Comparison of ENCODE assay signal across 8 mouse cellular contexts in genomic region chr4:154549961-154550393, GRCm38 (mm10).
DNase-seq lines count a peak whose midpoint lies in the region; ATAC-seq and TF ChIP-seq lines count a peak whose summit lies in the region.

No protein-coding gene starts in this region.

- H3K9ac ChIP-seq in lung, postnatal 0 days (replicated peaks; ENCODE audit: low read depth), result 0 out of 2 replicates have a peak overlapping the region, but pooled peaks have one; percentile 0
- H3K9ac ChIP-seq in forebrain, embryonic 16.5 days (replicated peaks; ENCODE audit: low read depth, low read length), result peak overlapping the region; percentile 46
- no peak overlapping the region for H3K9ac ChIP-seq in intestine, embryonic 15.5 days
- H3K9ac ChIP-seq in limb, embryonic 13.5 days, result peak overlapping the region; percentile 19

- peaks cover 9% of the 10 kb centered on the region; the same call in 1 of the 2 replicates for H3K4me1 ChIP-seq in lung, postnatal 0 days (ENCODE audit: insufficient read depth, low read depth, low read length)
- peaks cover 76% of the 10 kb centered on the region for H3K4me1 ChIP-seq in forebrain, embryonic 16.5 days (replicated peaks; ENCODE audit: control insufficient read depth, insufficient read depth, low read length)
- H3K4me1 ChIP-seq in intestine, embryonic 15.5 days (replicated peaks), result no peaks in the 10 kb centered on the region; the same call in 1 of the 2 replicates
- peaks cover 32% of the 10 kb centered on the region for H3K4me1 ChIP-seq in limb, embryonic 13.5 days

- no peak for TF ChIP-seq CTCF in lung, postnatal 0 days (IDR thresholded peaks at IDR 0.05)

- WGBS in lung, postnatal 0 days, result 22% methylated on average over 17 of the region's 17 CpGs
- 1% methylated on average over 17 of the region's 17 CpGs for WGBS in forebrain, embryonic 16.5 days
- 54% methylated on average over 17 of the region's 17 CpGs for WGBS in intestine, embryonic 15.5 days
- WGBS in limb, embryonic 13.5 days, result 31% methylated on average over 17 of the region's 17 CpGs

- no peaks in the 10 kb centered on the region for H3K9me3 ChIP-seq in lung, postnatal 0 days (ENCODE audit: low read length)
- H3K9me3 ChIP-seq in forebrain, embryonic 16.5 days (ENCODE audit: control insufficient read depth, low read length), result no peaks in the 10 kb centered on the region
- no peaks in the 10 kb centered on the region for H3K9me3 ChIP-seq in intestine, embryonic 15.5 days
- H3K9me3 ChIP-seq in limb, embryonic 13.5 days, result no peaks in the 10 kb centered on the region

- no peak for TF ChIP-seq EP300 in lung, postnatal 0 days (IDR thresholded peaks at IDR 0.05)

- no peak for ATAC-seq in lung, postnatal 0 days
- peak; percentile 70 for ATAC-seq in forebrain, embryonic 16.5 days
- no peak for ATAC-seq in intestine, embryonic 15.5 days
- ATAC-seq in limb, embryonic 13.5 days (ENCODE audit: low FRiP score, low read depth), result no peak
- ATAC-seq in CD4-positive, CD25-positive, alpha-beta regulatory T cell, adult 4 months, result no peak

- H3K4me2 ChIP-seq in lung, postnatal 0 days (replicated peaks; ENCODE audit: low read depth, low read length), result peak overlapping the region; percentile 36
- H3K4me2 ChIP-seq in forebrain, embryonic 16.5 days (ENCODE audit: low read length), result peak overlapping the region; percentile 45
- peak overlapping the region; percentile 22; the same call in 1 of the 2 replicates for H3K4me2 ChIP-seq in intestine, embryonic 15.5 days (replicated peaks)
- no peak overlapping the region; the same call in 1 of the 2 replicates for H3K4me2 ChIP-seq in limb, embryonic 13.5 days (replicated peaks)

- H3K27ac ChIP-seq in lung, postnatal 0 days (ENCODE audit: low read length), result no peak overlapping the region
- peak overlapping the region; percentile 90 for H3K27ac ChIP-seq in forebrain, embryonic 16.5 days (ENCODE audit: low read length)
- no peak overlapping the region for H3K27ac ChIP-seq in intestine, embryonic 15.5 days
- no peak overlapping the region for H3K27ac ChIP-seq in limb, embryonic 13.5 days

- no peak for DNase-seq in lung, postnatal 0 days (ENCODE audit: low spot score)
- no peak for DNase-seq in lung, postnatal 36 days
- DNase-seq in right cerebral cortex, postnatal 10 days (ENCODE audit: low spot score in 2 of 2), result peak; percentile 84 to 85
- DNase-seq in thymus, postnatal 25 days, result no peak

- no peaks in the 10 kb centered on the region for H3K36me3 ChIP-seq in lung, postnatal 0 days (ENCODE audit: insufficient read depth, low read length)
- H3K36me3 ChIP-seq in forebrain, embryonic 16.5 days (ENCODE audit: control insufficient read depth, insufficient read depth), result no peaks in the 10 kb centered on the region
- H3K36me3 ChIP-seq in intestine, embryonic 15.5 days, result no peaks in the 10 kb centered on the region
- no peaks in the 10 kb centered on the region for H3K36me3 ChIP-seq in limb, embryonic 13.5 days

- 0 out of 2 replicates have a peak, but pooled peaks cover 4% of the 10 kb centered on the region for H3K27me3 ChIP-seq in lung, postnatal 0 days (replicated peaks; ENCODE audit: insufficient read depth, low read length)
- H3K27me3 ChIP-seq in forebrain, embryonic 16.5 days (replicated peaks; ENCODE audit: control insufficient read depth, insufficient read depth, low read length), result no peaks in the 10 kb centered on the region
- H3K27me3 ChIP-seq in intestine, embryonic 15.5 days (replicated peaks), result no peaks in the 10 kb centered on the region
- 0 out of 2 replicates have a peak, but pooled peaks cover 1% of the 10 kb centered on the region for H3K27me3 ChIP-seq in limb, embryonic 13.5 days

- H3K4me3 ChIP-seq in lung, postnatal 0 days (ENCODE audit: low read depth, low read length), result peak overlapping the region; percentile 15; the same call in 1 of the 2 replicates
- H3K4me3 ChIP-seq in forebrain, embryonic 16.5 days (replicated peaks; ENCODE audit: low read length), result peak overlapping the region; percentile 17; the same call in 1 of the 2 replicates
- H3K4me3 ChIP-seq in intestine, embryonic 15.5 days (replicated peaks), result no peak overlapping the region
- H3K4me3 ChIP-seq in limb, embryonic 13.5 days, result no peak overlapping the region

Comparison
In these comparisons a context has a peak if more than half of its experiments do, and no peak if none do; other contexts are left out.
1. DNase-seq: peak in right cerebral cortex, postnatal 10 days (2 of 2); none in lung, postnatal 0 days (single experiment), lung, postnatal 36 days (single experiment) and thymus, postnatal 25 days (single experiment).
2. H3K4me3 ChIP-seq: peak in lung, postnatal 0 days (single experiment) and forebrain, embryonic 16.5 days (single experiment); none in intestine, embryonic 15.5 days (single experiment) and limb, embryonic 13.5 days (single experiment).